Mouse (Mus musculus): ENCODE results near the gene Pdap1. TPM values are rescaled to one million over a fixed set of nuclear protein-coding genes. Genes with fewer than 3 reads are reported as not detected.

Pdap1 gene
- polyA plus RNA-seq (2014; fragmentation: Illumina TruSeq; extraction: RNeasy Lipid Tissue Mini Kit (QIAGEN cat#74804); ENCODE audit: low read depth, low replicate concordance), result 23.8 TPM

GRCm38 (mm10) chr5:145139571-145140519 lies at the start of gene Pdap1, which contains the start of gene Bud31:
Gene Pdap1 (minus strand): TSS chr5:145140238.
Gene Bud31 (plus strand): TSS chr5:145140362.

GRCm38 (mm10) chr5:145166536-145167305 lies 26.7 kb upstream of the Pdap1 start, which contains the start of the genes Ptcd1 and Cpsf4:
Gene Ptcd1 (minus strand): TSS chr5:145167108.
Gene Cpsf4 (plus strand): TSS chr5:145167213.

GRCm38 (mm10) chr5:145114071-145114605 lies 25.9 kb downstream of the Pdap1 start, which contains the start of gene Arpc1b:
Gene Arpc1b (plus strand): TSS chr5:145114215.

GRCm38 (mm10) chr5:145083632-145084451 lies 56.2 kb downstream of the Pdap1 start, which contains the start of the genes Arpc1a and Kpna7:
Gene Arpc1a (plus strand): TSS chr5:145083830.
Gene Kpna7 (minus strand): TSS chr5:145084030.

Other genes with a start within 250 kb of the Pdap1 start
- 4.9 TPM for gene Smurf1, start 174.4 kb downstream of the Pdap1 start, polyA plus RNA-seq (2014; fragmentation: Illumina TruSeq; extraction: RNeasy Lipid Tissue Mini Kit (QIAGEN cat#74804); ENCODE audit: low read depth, low replicate concordance)
- not detected for gene Gm4871, start 107.5 kb downstream of the Pdap1 start, polyA plus RNA-seq (2014; fragmentation: Illumina TruSeq; extraction: RNeasy Lipid Tissue Mini Kit (QIAGEN cat#74804); ENCODE audit: low read depth, low replicate concordance)
- not detected for gene 1700018F24Rik, start 97.2 kb downstream of the Pdap1 start, polyA plus RNA-seq (2014; fragmentation: Illumina TruSeq; extraction: RNeasy Lipid Tissue Mini Kit (QIAGEN cat#74804); ENCODE audit: low read depth, low replicate concordance)
- gene Arpc1a, start 56.4 kb downstream of the Pdap1 start, polyA plus RNA-seq (2014; fragmentation: Illumina TruSeq; extraction: RNeasy Lipid Tissue Mini Kit (QIAGEN cat#74804); ENCODE audit: low read depth, low replicate concordance), result 18.7 TPM
- gene Kpna7, start 56.2 kb downstream of the Pdap1 start, polyA plus RNA-seq (2014; fragmentation: Illumina TruSeq; extraction: RNeasy Lipid Tissue Mini Kit (QIAGEN cat#74804); ENCODE audit: low read depth, low replicate concordance), result not detected
- 11.2 TPM for gene Arpc1b, start 26.0 kb downstream of the Pdap1 start, polyA plus RNA-seq (2014; fragmentation: Illumina TruSeq; extraction: RNeasy Lipid Tissue Mini Kit (QIAGEN cat#74804); ENCODE audit: low read depth, low replicate concordance)
- 230 TPM for gene Bud31, start 124 bp upstream of the Pdap1 start, polyA plus RNA-seq (2014; fragmentation: Illumina TruSeq; extraction: RNeasy Lipid Tissue Mini Kit (QIAGEN cat#74804); ENCODE audit: low read depth, low replicate concordance)
- 1.3 TPM for gene Ptcd1, start 26.9 kb upstream of the Pdap1 start, polyA plus RNA-seq (2014; fragmentation: Illumina TruSeq; extraction: RNeasy Lipid Tissue Mini Kit (QIAGEN cat#74804); ENCODE audit: low read depth, low replicate concordance)
- gene Cpsf4, start 27.0 kb upstream of the Pdap1 start, polyA plus RNA-seq (2014; fragmentation: Illumina TruSeq; extraction: RNeasy Lipid Tissue Mini Kit (QIAGEN cat#74804); ENCODE audit: low read depth, low replicate concordance), result 1.3 TPM
- 33.4 TPM for gene Atp5j2, start 51.8 kb upstream of the Pdap1 start, polyA plus RNA-seq (2014; fragmentation: Illumina TruSeq; extraction: RNeasy Lipid Tissue Mini Kit (QIAGEN cat#74804); ENCODE audit: low read depth, low replicate concordance)
- gene Zkscan14, start 61.6 kb upstream of the Pdap1 start, polyA plus RNA-seq (2014; fragmentation: Illumina TruSeq; extraction: RNeasy Lipid Tissue Mini Kit (QIAGEN cat#74804); ENCODE audit: low read depth, low replicate concordance), result 1.8 TPM
- gene Zkscan5, start 64.3 kb upstream of the Pdap1 start, polyA plus RNA-seq (2014; fragmentation: Illumina TruSeq; extraction: RNeasy Lipid Tissue Mini Kit (QIAGEN cat#74804); ENCODE audit: low read depth, low replicate concordance), result 7.6 TPM
- gene Zfp655, start 91.5 kb upstream of the Pdap1 start, polyA plus RNA-seq (2014; fragmentation: Illumina TruSeq; extraction: RNeasy Lipid Tissue Mini Kit (QIAGEN cat#74804); ENCODE audit: low read depth, low replicate concordance), result 77.8 TPM
- not detected for gene Zscan25, start 140.3 kb upstream of the Pdap1 start, polyA plus RNA-seq (2014; fragmentation: Illumina TruSeq; extraction: RNeasy Lipid Tissue Mini Kit (QIAGEN cat#74804); ENCODE audit: low read depth, low replicate concordance)
- not detected for gene Cyp3a57, start 205.0 kb upstream of the Pdap1 start, polyA plus RNA-seq (2014; fragmentation: Illumina TruSeq; extraction: RNeasy Lipid Tissue Mini Kit (QIAGEN cat#74804); ENCODE audit: low read depth, low replicate concordance)